Mouse (Mus musculus) brain, embryonic 18.5 days (tissue): ENCODE results near the gene Olfr645.

ENCODE experiments used
- DNase-seq: peaks from one replicate; pipeline ENCODE4 v3.0.0-alpha.2; 2012; ENCODE audit warnings: low read depth, low spot score

Gene Olfr645

GRCm38 (mm10) chr7:104085365-104085764, at the start of gene Olfr645:
Gene Olfr645 (minus strand): TSS chr7:104085465.
- DNase-seq, result no peak

- no peak for DNase-seq
These were observed 44.5 kb upstream of the Olfr645 start, which contains the start of gene Ubqln5 for GRCm38 (mm10) chr7:104129726-104130125. Gene Ubqln5 (minus strand): TSS chr7:104129826.

GRCm38 (mm10) chr7:104104757-104104972, 19.4 kb upstream of the Olfr645 start, which contains the start of gene Olfr646:
Gene Olfr646 (plus strand): TSS chr7:104104873.
- DNase-seq, result no peak

GRCm38 (mm10) chr7:104103913-104104756, 18.9 kb upstream of the Olfr645 start:
- DNase-seq, result no peak

GRCm38 (mm10) chr7:104071769-104072168, 13.5 kb downstream of the Olfr645 start, which contains the start of gene Olfr644:
Gene Olfr644 (minus strand): TSS chr7:104071869.
- DNase-seq, result no peak

GRCm38 (mm10) chr7:104061345-104061744, 23.9 kb downstream of the Olfr645 start, which contains the start of gene 4930516K23Rik:
Gene 4930516K23Rik (minus strand): TSS chr7:104061445.
- no peak for DNase-seq

- no peak for DNase-seq
These were observed 26.1 kb downstream of the Olfr645 start for GRCm38 (mm10) chr7:104059215-104059614.

GRCm38 (mm10) chr7:104052566-104052965, 32.7 kb downstream of the Olfr645 start, which contains the start of gene Olfr642:
Gene Olfr642 (minus strand): TSS chr7:104052666.
- no peak for DNase-seq

GRCm38 (mm10) chr7:104050745-104051144, 34.5 kb downstream of the Olfr645 start:
- no peak for DNase-seq

- no peak for DNase-seq
These were observed 50.1 kb downstream of the Olfr645 start, which contains the start of gene Olfr641 for GRCm38 (mm10) chr7:104035145-104035544. Gene Olfr641 (plus strand): TSS chr7:104035445.
